Mouse (Mus musculus) neural tube, embryonic 10.5 days (tissue): ENCODE measurements around the gene Ppp5c.

Experiments
- DNase-seq: peaks from one replicate; pipeline ENCODE4 v3.0.0-alpha.2; 2017; ENCODE audit warnings: low spot score; ENCODE audit errors: extremely low spot score

Gene Ppp5c

DNA sequence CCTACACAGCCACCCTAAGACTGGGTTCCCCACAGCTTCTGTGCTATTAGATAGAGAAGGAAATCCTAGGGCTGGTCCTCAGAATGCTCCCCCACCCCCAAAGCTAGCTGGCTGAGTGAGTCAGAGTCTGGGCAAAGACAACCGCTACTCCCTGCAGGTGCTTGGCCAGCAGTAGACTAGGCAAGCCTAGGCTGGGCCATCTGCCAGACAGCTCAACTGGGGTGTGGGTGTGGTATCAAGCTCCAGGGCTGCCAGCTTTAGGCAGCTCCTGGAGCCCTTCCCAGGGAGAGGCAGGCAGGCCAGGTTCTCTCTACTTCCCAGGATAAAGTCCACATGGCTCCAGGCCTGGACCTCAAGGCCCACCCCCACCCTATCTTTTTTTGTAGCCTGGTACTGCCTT, 10.7 kb downstream of the Ppp5c start:
- no peak for DNase-seq

DNA sequence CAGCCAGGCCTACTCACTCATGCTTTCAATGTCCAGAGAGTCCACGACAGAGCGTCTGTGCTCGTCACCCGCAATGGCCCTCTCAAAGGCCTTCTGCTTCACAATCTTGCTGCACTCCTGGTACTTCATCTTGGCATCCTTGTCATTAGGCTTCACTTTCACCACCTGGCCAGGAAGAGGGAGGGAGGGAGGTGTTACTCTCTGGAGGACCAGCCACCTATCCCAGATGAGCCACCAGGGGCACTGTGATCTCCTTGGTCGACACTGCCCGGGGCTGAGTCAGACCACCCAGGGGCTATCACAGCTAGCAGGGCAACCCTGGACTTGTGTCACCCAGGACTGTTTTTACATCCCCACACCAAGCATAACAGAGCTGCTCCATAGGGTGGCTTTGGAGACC, 12.3 kb downstream of the Ppp5c start:
- DNase-seq = no peak

DNA sequence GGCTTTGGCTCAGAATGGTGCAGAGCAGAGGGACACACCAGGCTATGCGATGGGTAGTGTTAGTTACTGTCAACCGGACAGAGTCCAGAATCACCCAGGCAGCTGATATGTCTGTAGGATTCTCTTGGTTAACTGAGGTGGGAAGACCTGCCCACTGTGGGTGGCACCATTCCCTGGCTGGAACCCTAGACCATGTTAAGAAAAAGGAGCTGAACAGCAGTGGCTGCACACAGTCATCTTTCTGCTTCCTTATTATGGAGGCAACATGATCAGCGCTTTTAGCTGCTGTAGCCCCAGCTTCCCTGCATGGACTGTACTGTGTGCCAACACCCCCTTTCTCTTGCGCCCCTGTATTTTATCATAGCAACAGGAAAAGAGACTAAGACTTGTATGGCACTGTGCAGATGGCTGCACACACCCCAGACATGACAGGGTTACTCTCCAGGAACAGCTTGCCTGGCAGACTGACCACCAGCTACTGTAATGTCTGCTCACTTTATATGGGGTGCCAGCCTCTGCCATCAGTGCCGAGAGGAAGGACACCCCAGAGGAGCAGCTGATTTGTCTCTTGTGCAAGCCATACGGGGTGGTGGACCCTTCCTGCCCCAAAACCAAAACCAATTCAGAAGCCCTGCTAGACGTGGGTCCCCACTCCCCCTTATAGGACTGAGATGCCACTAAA, 15.7 kb downstream of the Ppp5c start:
- DNase-seq = no peak

DNA sequence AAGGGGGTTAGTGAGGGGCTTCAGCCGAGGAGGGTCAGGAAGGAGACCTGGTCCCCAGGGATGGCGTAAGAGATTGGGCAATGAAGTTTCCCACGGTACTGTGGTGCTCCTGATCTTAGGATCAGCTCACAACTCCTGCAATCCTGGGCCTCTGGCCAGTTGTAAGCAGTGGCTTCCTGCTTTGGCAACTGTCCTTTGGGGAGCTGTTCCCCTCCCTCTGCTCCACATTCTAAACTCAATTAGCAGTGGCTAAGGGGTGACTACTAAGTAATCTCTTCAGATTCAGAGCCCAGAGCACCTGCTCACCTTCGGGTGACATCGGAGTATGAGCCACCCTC, 17.7 kb downstream of the Ppp5c start:
- DNase-seq = no peak

DNA sequence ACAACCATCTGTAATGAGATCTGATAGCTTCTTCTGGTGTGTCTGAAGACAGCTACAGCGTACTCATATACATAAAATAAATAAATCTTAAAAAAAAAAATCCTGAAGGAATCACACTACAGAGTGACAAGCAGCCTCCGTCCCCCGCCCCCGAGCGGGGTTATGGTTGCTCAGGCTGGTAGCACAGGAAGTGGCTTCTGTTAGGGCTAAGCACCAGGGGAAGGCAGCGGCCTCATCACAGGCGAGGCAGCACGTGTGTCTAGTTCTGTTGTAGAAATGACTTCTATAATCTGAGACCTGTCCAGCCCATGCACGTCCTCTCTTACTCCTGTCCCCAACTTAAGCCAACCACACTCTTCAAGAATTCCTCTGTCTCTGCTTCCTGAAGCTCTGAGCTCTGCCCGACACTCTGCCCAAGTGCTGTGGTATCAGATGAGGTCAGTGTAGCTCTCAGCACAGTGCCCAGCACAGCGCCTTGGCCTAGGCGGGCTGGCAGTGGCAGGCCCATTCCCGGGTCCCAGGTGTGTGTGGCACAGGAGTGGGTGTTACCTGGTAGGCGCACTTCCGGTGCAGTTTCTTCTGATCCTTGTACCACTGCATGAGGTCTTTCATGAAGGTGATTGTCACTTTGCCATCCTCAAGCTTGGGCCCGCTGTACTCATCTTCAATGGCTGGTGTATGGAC, 18.3 kb downstream of the Ppp5c start:
- DNase-seq = no peak

DNA sequence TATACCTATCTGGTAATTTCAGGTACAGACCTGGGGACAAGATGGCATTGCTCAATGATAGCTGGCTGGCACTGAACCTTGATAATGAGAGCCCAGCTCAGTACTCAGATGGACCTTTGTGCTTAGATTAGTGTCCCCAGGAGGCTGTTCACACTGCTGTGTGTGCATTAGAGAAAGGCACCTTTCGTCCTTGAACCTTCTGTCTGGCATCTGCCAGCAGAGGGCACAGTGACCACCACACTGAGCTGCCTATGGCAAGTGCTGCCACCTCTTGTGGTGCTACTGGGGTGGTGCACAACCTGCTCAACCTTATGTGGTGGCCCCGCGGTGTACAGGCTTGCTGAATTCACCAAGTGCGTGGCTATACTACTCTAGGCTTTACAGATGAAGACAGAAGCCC, 20.4 kb downstream of the Ppp5c start:
- DNase-seq = no peak

DNA sequence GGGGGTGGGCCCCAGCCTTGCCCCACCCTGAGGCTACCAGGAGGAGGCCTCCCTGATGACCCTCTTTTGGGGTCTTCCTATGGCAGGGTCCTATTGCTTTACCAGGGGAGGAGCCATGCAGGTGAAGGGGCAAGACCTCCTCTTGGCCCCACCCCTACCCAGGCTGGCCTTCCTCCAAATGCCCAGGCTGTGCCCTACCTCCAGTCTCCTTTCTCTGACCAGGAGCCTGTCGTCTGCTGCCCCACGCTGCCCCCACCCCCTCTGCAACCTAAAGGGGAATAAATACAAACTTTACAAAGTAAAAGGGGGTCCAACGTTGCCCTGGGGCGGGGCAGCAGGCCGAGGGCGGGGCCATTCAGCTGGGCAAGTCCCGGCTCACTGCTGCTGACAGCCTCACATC, 23.0 kb downstream of the Ppp5c start:
- no peak for DNase-seq

DNA sequence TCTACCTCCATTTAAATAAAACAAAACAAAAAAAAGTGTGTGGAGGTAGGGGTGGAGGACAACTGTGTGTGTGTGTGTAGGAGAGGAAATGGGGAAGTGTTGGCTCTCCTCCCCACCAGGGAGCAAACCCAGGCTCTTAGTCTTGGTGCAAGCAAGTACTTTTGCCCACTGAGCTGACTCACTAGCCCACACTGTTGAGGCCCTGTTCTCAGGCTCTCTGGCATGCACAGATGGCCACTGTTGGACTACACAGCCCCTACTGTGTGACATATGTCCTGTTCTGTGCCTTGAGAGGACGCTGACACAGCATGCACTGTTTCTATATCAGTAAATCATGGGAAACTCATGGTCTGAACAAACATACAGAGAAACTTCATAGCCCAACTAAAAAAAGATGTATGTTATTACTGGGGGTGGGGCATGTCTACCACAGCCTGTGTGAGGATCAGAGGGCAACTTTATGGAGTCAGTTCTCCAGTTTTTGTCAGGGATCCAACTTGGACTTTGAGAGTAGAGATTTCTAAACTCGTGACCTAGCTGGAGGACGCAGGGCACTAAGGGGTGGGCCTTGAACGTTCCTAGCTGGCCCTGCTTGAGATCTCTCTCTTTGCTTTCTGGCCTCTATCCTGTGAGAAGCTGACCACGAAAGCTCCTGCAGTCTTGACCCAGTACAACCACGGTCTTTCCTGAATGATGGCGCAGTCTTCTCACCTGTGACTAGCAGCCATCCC, 24.3 kb downstream of the Ppp5c start:
- DNase-seq = no peak

DNA sequence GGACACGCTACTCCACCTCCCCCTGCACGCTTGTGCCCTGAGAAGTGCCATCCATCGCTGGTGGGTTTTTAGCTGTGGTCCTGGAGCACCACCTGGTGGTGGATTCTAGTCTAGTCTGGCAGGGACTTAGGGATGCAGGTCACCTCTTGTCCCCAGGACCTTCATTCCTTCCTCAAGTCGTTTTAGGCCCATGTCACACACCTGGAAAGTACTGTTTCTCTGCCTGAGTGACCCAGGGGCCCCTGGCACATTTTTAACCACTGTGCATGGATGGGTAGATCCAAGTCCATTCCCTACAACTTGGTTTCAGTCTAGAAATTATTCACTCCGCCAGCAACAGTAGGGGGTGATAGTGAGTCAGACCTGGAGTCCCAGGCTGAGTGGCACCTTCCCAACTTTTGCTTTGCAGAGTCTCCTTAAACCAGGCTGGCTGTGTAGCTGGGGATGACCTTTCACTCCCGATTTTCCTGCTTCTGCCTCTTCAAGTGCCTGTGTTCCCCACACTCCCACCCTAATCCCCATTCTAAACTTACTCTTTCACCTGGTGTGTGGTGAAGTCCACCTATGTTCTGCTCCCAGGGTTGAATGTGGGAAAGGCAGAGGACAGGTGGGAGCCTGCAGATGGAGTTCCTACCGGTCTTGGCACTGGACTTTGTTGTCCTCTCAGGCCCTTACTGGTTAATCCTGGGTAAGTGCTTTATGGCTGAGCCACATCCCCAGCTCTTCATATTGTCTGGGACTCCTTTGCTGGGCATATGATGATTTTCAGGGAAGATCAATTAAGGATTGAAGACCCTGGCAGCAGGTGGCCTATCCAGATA, 25.1 kb downstream of the Ppp5c start:
- DNase-seq = peak; percentile 89

DNA sequence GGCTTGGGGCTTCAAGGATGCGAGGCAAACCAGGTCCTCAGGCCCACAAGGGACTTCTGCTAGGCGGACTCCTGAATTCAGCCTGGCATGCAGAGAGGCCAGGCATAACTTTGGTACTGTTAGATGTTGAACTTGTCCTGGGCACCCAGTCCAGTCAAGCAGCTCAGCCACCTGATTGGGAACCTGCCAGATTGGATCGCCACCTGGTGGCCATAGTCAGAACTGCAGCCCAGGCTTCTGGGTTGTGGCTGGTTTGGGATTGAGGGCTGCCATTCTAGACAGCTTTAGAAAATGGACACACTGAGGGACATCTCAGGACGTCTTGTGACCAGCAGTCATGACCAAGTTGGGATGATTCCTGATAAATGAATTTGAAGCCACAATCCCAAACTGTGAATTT, 28.1 kb downstream of the Ppp5c start:
- DNase-seq = peak; percentile 92

DNA sequence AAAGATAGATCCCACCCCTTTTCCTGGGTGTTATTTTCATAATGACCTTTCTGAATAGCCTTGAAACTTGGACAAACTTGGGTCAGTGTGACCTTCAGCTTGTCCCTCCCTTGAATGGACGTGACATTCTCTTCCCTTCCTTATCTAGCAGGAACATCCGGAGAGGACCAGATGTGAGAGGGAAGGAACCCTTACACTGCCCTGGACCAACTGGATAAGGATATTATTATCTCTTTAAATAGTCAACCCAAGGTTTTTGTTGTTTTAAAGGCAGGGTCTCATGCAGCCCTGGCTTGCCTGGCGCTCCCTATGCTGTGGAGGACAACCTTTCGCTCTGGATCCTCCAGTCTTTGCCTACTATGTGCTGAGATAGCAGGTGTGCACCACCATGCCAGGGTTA, 28.5 kb downstream of the Ppp5c start:
- DNase-seq = no peak

DNA sequence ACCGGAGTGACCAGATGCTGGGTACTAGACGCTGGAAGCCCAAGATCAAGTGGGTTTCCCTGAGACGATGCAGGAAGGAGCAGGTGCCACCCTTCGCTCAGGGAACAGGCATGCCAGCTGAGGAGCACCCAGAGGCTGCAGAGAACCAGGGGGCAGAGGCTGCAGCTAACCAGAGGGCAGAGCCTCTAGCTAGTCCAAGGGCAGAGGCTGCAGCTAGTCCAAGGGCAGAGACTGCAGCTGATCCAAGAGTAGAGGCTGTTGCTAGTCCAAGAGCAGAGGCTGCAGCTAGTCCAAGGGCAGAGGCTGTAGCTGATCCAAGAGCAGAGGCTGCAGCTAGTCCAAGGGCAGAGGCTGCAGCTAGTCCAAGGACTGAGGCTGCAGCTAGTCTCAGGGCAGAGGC, 32.4 kb downstream of the Ppp5c start:
- no peak for DNase-seq

DNA sequence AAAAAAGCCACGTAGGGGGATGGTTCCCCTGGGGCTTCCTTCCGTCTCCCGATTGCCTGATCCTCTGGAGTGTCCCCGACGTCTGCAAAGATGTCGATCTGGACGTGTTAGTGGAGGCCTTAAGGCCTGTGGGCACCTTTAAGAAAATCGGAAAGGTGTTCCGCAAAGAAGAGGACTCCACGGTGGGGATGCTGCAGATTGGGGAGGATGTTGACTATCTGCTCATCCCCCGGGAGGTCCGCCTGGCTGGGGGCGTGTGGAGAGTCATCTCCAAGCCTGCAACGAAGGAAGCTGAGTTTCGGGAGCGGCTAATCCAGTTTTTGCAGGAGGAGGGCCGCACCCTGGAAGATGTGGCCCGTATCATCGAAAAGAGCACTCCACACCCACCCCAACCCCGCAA, 33.3 kb downstream of the Ppp5c start:
- no peak for DNase-seq

DNA sequence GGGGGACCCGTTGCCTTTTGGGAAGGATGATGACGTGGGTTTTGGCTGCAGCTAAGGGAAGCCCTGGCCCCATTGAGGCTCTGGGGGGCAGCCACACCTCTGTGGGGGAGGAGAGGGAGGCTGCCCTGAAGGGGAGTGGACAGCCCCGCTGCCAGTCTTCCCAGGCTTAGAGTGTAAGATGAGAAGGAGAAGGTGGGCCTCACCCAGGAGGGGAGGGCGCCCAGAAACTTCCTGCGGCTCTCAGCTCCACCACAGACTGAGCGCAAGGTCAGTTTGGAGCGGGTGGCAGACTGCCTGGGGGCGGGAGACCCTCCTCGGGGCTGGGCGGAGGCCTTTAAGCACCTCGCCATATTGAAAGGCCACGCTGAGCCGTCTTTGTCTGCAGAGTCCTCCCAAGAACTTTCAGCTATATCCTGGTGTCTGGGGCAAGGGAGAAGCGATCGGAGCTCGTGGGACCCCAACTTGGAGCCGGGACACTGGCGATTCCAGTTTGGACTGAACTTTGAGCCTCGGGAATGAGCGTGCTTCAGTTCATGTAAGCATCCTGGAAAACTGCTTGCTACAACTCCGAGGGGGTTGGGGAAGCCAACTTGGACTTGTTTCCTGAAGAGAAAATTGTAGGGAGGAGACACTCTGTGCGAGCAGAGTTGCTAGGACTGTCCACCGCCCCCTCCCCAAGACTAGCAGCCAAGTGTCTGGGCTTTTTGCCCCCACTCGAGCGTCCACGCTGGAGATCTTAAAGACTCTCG, 33.9 kb downstream of the Ppp5c start:
- peak; percentile 81 for DNase-seq

DNA sequence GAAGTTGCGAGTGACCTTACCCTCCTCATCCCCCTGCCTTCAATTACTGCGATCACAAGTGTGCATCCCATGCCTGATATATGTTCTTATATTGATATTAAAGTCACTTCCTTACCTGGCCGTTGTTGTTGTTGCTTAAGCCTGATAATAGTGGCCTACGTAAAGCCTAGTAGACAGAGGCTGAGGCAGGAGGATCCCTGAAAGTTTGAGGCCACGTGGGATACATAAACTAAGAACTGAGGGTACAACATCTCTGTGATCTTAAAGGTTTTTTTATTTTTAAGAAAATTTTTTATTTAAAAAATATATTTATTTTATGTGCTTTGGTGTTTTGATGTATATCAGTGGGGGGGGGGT, 35.3 kb downstream of the Ppp5c start, which contains the start of gene Ccdc8:
TSS of gene Ccdc8 (plus strand) at position 258 of the 357 bp plus-strand sequence.
- no peak for DNase-seq

DNA sequence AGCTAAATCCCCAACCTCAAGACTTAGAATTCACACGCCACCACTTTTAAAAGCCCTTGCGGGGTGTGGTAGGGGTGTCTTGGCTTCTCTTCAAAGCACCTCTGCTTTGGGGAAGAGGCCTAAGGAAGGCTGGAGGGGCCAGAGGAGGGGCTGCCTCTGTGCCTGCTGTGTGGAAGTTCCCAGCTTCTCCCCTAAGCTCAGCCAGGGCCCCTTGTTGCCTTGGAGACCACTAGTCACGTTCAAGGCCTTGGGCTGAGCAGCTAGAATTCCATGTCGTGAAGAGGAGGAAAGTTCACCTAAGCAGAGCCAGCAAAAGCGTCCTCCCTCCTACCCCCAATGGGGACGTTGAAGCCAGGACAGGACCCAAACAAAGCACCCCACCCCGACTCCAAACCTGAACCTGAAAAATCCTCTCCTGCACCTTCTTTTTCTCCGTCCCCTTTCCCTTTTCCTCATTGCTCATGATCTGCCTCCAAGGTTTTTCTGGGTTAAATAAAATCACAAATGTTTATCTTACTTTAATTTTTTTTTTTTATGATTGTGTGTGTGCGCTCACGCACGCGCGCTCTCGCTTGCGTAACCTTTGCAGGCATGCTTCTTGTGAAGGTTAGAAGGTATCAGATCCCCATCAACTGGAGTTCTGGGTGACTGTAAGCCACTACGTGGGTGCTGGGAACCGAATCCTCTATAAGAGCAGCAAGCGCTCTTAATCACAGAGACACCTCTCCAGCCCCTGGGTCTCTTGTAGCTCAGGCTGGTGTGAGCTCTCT, 35.9 kb downstream of the Ppp5c start:
- peak; percentile 71 for DNase-seq

DNA sequence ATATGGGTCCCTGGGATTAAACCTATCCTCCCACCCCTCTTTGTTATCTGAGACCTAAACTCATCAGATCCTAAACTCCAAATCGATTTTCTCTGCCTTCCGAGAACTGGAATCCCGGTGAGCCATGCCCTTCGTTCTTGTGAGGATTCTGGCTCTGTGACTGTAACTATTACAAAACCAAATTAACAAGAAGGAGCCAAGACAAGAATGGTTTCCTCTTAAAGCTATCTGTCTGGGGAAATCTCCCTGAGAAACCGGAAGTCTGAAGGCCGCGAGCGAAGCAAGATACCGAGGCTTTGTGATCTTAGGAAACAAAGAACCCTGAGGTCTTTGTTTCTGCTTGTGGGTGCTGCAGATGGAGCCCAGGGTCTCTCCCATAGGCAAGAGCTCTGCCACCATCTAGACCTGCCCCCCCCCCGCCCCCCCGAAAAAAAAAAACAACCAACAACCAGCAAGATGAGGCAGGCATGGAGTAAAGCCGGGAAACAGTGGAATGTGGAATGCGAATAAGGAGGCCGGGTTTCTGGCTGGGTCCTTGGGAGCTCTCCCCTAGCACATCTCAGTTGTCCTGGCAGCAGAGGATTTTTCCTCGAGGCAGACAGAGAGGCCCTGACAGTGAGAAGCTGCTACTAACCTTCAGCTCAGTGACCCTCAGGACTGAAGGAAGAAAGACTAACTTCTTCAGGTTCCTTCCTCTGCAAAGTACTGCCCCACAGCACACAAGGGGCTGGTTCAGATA, 37.5 kb downstream of the Ppp5c start:
- DNase-seq = no peak

DNA sequence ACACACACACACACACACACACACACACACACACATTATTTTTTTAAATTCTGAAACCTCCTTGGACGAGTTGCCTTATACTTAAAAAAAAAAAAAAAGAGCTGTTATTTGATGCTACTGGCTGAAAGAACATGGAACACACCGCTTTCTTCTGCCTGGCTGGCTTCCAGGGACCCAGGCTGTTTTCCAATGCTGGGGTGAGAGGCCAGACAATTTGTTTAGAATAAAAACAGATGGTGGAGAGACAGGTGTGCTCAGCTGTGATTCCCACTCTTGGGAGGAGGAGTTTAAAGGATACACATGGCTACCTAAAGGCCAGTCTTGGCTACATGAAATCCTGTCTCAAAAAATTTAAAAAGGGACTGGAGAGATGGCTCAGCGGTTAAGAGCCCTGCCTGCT, 39.3 kb downstream of the Ppp5c start:
- no peak for DNase-seq

DNA sequence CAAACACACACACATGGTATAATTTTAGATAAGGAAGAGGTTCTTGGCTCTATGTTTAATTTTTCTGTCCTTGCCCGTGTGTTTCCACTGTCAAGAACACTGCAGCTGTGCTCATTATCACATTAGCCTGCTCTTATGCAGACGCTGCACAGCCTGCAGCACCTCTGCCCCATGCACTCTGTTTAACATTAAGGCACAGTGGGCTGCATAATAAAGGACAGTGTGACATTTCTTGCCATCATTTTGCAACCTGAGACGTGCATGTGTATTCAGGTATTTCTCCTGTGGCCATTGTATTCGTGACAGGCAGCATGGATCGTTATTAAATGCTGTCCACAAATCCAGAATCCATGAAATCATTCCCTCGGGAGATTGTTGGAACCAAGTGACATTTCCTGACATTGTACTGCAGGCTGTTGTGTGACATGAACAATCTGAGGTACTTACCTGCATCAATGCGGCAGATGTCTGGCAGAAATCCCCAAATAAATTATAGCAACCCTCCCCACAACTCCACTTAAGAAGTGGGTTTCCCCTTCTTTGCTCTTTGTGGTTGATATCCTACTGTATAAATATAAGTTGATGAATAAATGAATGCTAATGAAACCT, 40.1 kb downstream of the Ppp5c start:
- no peak for DNase-seq
